Mouse (Mus musculus): Measurements from ENCODE around the gene Paqr7. TPM values are rescaled to one million over a fixed set of nuclear protein-coding genes. Genes with fewer than 3 reads are reported as not detected.

Paqr7 gene
- total and polyA plus RNA-seq, 3 experiments = 0.19 to 2.4 TPM; not detected in 1

DNA sequence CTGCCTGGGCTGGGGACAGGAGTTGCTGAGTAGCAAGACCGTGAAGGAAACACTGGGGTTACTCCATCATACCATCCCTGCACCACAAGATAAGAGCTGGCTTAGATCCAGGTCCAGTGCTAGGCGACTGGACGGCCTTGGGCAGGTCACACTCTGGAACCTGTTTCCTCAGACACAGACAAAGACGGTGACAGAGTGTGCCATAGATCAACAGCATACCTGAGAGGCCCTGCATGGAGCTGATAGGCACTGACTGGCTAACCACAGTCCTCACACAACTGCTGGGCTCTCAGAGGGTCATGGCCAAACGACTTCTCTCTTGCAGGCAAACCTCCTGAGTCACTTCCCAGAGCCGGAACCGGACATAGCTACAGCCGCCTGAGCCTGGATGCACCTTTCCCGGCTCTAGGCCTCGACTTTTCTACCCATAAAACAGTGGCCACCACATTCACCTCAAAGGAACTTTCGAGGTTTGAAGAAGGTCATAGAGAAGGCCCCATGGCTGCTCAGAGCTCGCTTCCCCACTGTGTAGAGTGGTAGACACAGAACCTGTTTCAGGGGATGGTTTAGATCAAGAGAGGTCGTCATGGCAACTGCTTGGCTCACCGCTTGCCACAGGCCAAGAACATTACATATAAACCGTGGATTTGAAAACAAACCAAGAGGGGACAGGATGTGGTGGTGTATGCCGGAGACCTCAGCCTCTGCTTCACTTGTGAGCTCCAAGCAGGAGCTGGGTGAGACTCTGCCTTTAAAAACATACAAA, 1.5 kb upstream of the Paqr7 start:
- Histone ChIP-seq H3K4me3 (ENCODE audit: control insufficient read depth in 1 of 2, insufficient read depth in 1 of 2, low read depth in 2 of 2, low read length in 2 of 2) (no peak overlapping the region), H3K9me3 (replicated peaks; ENCODE audit: insufficient read depth, low read length) (no peaks in the 10 kb centered on the region)
- DNase-seq (ENCODE audit: low read depth, low spot score) = peak; percentile 73

DNA sequence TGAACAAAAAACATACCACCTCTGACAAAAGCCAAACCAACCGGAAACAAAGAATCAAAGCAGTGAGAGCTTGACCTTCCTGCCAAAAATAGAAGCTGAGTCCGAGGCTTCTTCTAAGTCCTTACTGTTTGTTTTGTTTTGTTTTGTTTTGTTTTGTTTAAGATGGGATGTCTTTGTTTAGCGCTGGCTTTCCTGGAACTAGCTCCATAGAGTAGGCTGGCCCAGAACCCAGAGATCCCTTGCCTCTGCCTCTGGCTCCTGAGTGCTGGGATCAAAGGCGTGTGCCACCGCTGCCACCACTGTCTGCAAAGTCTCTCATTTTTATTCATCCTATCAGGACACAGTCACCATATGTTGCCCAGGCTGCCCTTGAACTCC, 962 bp upstream of the Paqr7 start:
- no peak overlapping the region for H3K27ac ChIP-seq (ENCODE audit: control insufficient read depth, low read depth, low read length)
- no peaks in the 10 kb centered on the region for H3K27me3 ChIP-seq (ENCODE audit: control insufficient read depth in 1 of 2, insufficient read depth in 2 of 2, low read length in 2 of 2)
- TF ChIP-seq POLR2A (IDR thresholded peaks at IDR 0.05; ENCODE audit: control insufficient read depth in 1 of 2, insufficient read depth in 1 of 2, low read depth in 1 of 2, low read length in 2 of 2, poor library complexity in 1 of 2) = no peak
- TF ChIP-seq TCF12 (IDR thresholded peaks at IDR 0.05; ENCODE audit: low read depth, low read length) = no peak
- TF ChIP-seq SMC3 (IDR thresholded peaks at IDR 0.05; ENCODE audit: low read depth, low read length) = no peak
- TF ChIP-seq BHLHE40 (IDR thresholded peaks at IDR 0.05; ENCODE audit: borderline replicate concordance, low read depth, low read length) = no peak
- no peak for TF ChIP-seq CHD1 (IDR thresholded peaks at IDR 0.05; ENCODE audit: low read depth, low read length)
- TF ChIP-seq POLR2AphosphoS2 (IDR thresholded peaks at IDR 0.05; ENCODE audit: low read length) = no peak
- TF ChIP-seq TBP (IDR thresholded peaks at IDR 0.05; ENCODE audit: low read depth, low read length) = no peak
- TF ChIP-seq NELFE (IDR thresholded peaks at IDR 0.05; ENCODE audit: low read depth, low read length) = no peak
- H3K4me3 ChIP-seq (ENCODE audit: control insufficient read depth in 1 of 2, insufficient read depth in 1 of 2, low read depth in 2 of 2, low read length in 2 of 2) = no peak overlapping the region
- no peak for DNase-seq (ENCODE audit: low read depth, low spot score)
- H3K4me1 ChIP-seq (ENCODE audit: control insufficient read depth in 1 of 2, insufficient read depth in 2 of 2, low read length in 2 of 2) = peaks cover 8 to 46% of the 10 kb centered on the region in 2 experiments
- no peaks in the 10 kb centered on the region for H3K79me2 ChIP-seq (ENCODE audit: control insufficient read depth, insufficient read depth, low read length, poor library complexity)
- no peak overlapping the region for H3K9ac ChIP-seq (ENCODE audit: control insufficient read depth, low read depth, low read length, poor library complexity, severe bottlenecking)
- peaks cover 0 to 18% of the 10 kb centered on the region in 2 experiments; a peak in 2 of 4 replicates for H3K36me3 ChIP-seq (ENCODE audit: control insufficient read depth in 1 of 2, insufficient read depth in 2 of 2, low read length in 2 of 2)
- no peaks in the 10 kb centered on the region for H3K9me3 ChIP-seq (replicated peaks; ENCODE audit: insufficient read depth, low read length)

More for the DNA sequence above, 1.5 kb upstream of the Paqr7 start:
- Histone ChIP-seq H3K79me2 (ENCODE audit: control insufficient read depth, insufficient read depth, low read length, poor library complexity) (no peaks in the 10 kb centered on the region), H3K36me3 (ENCODE audit: control insufficient read depth in 1 of 2, insufficient read depth in 2 of 2, low read length in 2 of 2) (peaks cover 0 to 20% of the 10 kb centered on the region in 2 experiments; a peak in 2 of 4 replicates), H3K27me3 (ENCODE audit: control insufficient read depth in 1 of 2, insufficient read depth in 2 of 2, low read length in 2 of 2) (no peaks in the 10 kb centered on the region), H3K27ac (ENCODE audit: control insufficient read depth, low read depth, low read length) (peak overlapping the region; percentile 9; the same call in 1 of the 2 replicates), H3K4me1 (ENCODE audit: control insufficient read depth in 1 of 2, insufficient read depth in 2 of 2, low read length in 2 of 2) (peaks cover 8 to 48% of the 10 kb centered on the region in 2 experiments), H3K9ac (ENCODE audit: control insufficient read depth, low read depth, low read length, poor library complexity, severe bottlenecking) (no peak overlapping the region)
- TF ChIP-seq ZNF384 (IDR thresholded peaks at IDR 0.05; ENCODE audit: low read depth, low read length) (no peak), ELF1 (IDR thresholded peaks at IDR 0.05; ENCODE audit: low read depth, low read length) (no peak), MYB (IDR thresholded peaks at IDR 0.05; ENCODE audit: low read depth, low read length) (no peak), TAL1 (IDR thresholded peaks at IDR 0.05; ENCODE audit: low read length) (peak; percentile 84), HCFC1 (IDR thresholded peaks at IDR 0.05; ENCODE audit: low read depth, low read length) (no peak), ZMIZ1 (IDR thresholded peaks at IDR 0.05; ENCODE audit: low read depth, low read length) (no peak), TCF12 (IDR thresholded peaks at IDR 0.05; ENCODE audit: low read depth, low read length) (0 out of 2 replicates have a peak, but pooled peaks have one; percentile 2), GATA1 (IDR thresholded peaks at IDR 0.05; ENCODE audit: low read depth, low read length) (peak; percentile 64), EP300 (IDR thresholded peaks at IDR 0.05; ENCODE audit: low read depth in 1 of 2, low read length in 2 of 2) (peak in 1 of 2 experiments; percentile 33; a peak in 2 of 4 replicates), BHLHE40 (IDR thresholded peaks at IDR 0.05; ENCODE audit: borderline replicate concordance, low read depth, low read length) (no peak), POLR2A (IDR thresholded peaks at IDR 0.05; ENCODE audit: control insufficient read depth in 1 of 2, insufficient read depth in 1 of 2, low read depth in 1 of 2, low read length in 2 of 2, poor library complexity in 1 of 2) (no peak), RCOR1 (IDR thresholded peaks at IDR 0.05; ENCODE audit: low read depth, low read length) (no peak), NRF1 (IDR thresholded peaks at IDR 0.05; ENCODE audit: insufficient read depth, low read depth, low read length, poor library complexity, severe bottlenecking) (no peak), TBP (IDR thresholded peaks at IDR 0.05; ENCODE audit: low read depth, low read length) (no peak), JUND (IDR thresholded peaks at IDR 0.05; ENCODE audit: low read depth, low read length) (no peak), MXI1 (IDR thresholded peaks at IDR 0.05; ENCODE audit: low read depth, low read length) (no peak), MAFK (IDR thresholded peaks at IDR 0.05; ENCODE audit: borderline replicate concordance, low read depth, low read length) (no peak), MAZ (IDR thresholded peaks at IDR 0.05; ENCODE audit: low read depth, low read length) (no peak), CTCF (IDR thresholded peaks at IDR 0.05 in 2 of 3, conservative IDR thresholded peaks at IDR 0.05 in 1 of 3; ENCODE audit: control insufficient read depth in 1 of 3, insufficient read depth in 1 of 3, low read depth in 2 of 3, low read length in 3 of 3, poor library complexity in 1 of 3, severe bottlenecking in 1 of 3) (no peak), MYC (IDR thresholded peaks at IDR 0.05; ENCODE audit: low read depth, low read length) (no peak), CHD1 (IDR thresholded peaks at IDR 0.05; ENCODE audit: low read depth, low read length) (no peak), SMC3 (IDR thresholded peaks at IDR 0.05; ENCODE audit: low read depth, low read length) (no peak), RAD21 (IDR thresholded peaks at IDR 0.05; ENCODE audit: low read depth, low read length) (no peak), USF2 (IDR thresholded peaks at IDR 0.05; ENCODE audit: borderline replicate concordance in 1 of 2, insufficient read depth in 1 of 2, low read depth in 1 of 2, low read length in 2 of 2) (no peak), NELFE (IDR thresholded peaks at IDR 0.05; ENCODE audit: low read depth, low read length) (no peak)

Measured in MEL (cell line).